Mouse (Mus musculus) myocyte (in vitro differentiated cells): ENCODE measurements around the gene Samhd1.

Experiments used
- CEBPB ChIP-seq: IDR thresholded peaks from 2 replicates; pipeline ENCODE4 v1.6.1; 2011; ENCODE audit warnings: mild to moderate bottlenecking, moderate library complexity; ENCODE audit not compliant: poor library complexity, insufficient read depth, severe bottlenecking
- MAX ChIP-seq: IDR thresholded peaks from one replicate; pipeline ENCODE4 v1.6.1; 2011; ENCODE audit warnings: low read depth, mild to moderate bottlenecking, control low read depth
- POLR2A ChIP-seq: IDR thresholded peaks from one replicate; pipeline ENCODE4 v1.6.1; 2011; ENCODE audit warnings: low read depth, mild to moderate bottlenecking, control low read depth, moderate library complexity; ENCODE audit not compliant: insufficient read length
- POLR2AphosphoS2 ChIP-seq: IDR thresholded peaks from one replicate; pipeline ENCODE4 v1.6.1; 2011; ENCODE audit warnings: low read depth, control low read depth; ENCODE audit not compliant: insufficient read length

DNA sequence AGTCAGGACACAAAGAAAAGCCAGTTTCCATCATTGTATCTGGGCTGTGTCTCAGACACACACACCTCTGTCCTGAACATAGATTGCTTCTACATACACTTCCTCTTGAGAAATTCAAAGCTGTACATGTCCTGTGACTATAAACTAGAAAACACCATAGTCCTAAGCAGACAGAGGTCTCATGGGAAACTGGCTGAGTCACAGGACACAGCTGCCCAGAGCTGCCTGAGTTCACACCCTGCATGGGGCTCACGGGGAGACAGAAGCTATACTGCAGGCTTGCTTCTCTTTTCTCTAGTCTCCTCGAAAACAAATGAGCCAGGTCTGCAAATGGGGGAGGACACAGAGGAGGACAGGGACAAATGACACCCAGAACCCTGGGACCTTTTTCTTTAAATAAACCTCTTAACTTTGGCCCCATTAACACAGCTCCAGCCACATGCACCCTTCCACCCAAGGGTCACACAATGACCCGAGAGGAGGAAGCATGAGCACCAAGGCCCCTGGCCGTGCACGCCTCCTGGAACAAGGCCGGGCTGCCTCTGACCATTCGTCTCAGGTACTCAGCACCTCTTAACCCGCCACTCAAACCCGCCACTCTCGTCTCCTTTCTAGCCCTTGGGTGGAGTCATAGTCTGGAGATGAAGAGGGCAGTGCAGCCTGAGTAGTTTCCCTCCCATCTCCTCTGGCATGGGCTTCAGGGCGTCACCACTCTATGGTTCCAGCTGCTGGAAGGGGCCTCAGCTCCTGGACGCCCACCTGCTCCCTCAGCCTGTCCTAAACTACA is 35.3 kb downstream of the Samhd1 start:
- TF ChIP-seq CEBPB (no peak), POLR2AphosphoS2 (no peak), MAX (no peak), POLR2A (no peak)
